Mouse (Mus musculus) activated CD4-positive, CD25-positive, alpha-beta regulatory T cell, adult 9 weeks (primary cell): ENCODE measurements around the gene Kcne1l. TPM values are rescaled to one million over a fixed set of nuclear protein-coding genes. Genes with fewer than 3 reads are reported as not detected.

Experiments
- polyA plus RNA-seq: library from polyadenylated mRNA; unstranded; fragments of 100-300 nt; shearing (Covaris generic); gene quantifications from one replicate; pipeline ENCODE4 v1.2.1, GENCODE M21; 2017

The Kcne1l gene
- not detected for polyA plus RNA-seq

DNA sequence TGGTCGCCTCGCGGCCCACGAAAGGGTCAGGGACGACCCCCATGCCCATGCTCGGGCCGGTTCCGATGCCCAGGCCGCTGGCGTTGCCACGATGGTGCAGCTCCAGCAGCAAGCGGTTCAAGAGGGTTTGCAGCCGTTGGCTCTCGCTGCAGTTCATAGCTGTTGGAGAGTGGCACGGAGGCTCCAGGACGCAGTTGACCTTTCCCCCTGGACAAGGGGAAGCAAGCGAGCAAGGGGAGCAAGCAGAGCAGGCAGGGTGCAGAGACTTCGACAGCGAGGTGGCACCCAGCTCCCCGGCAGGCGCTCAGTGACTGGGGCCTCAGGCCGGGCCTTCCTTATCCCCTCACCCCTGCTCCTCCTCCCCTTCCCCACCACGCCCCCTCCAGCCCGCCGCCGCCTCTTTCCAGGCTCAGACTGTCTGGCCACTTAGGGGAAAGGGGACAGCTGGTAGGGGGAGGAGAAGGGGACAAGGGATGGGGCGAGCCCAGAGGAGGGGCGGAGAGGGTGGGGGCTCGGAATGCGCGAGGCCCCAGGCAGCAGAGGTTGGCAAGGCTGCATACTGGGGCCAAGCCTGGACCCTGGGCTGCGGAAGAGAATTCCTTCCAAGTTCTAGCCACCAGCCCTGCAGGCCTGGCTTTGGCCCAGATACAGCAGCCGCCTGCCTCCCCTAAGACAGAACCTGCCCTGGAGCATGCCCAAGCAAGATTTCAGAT, at the start of gene Kcne1l:
TSS of gene Kcne1l (minus strand) at position 426 of the 713 bp plus-strand sequence.

Other genes starting within 250 kb of the Kcne1l start
- not detected for gene Gucy2f, start 109.4 kb downstream of the Kcne1l start, polyA plus RNA-seq
- 5.9 TPM for gene Nxt2, start 79.5 kb downstream of the Kcne1l start, polyA plus RNA-seq
- gene Acsl4, start 84.2 kb upstream of the Kcne1l start, polyA plus RNA-seq, result 40.8 TPM